Mouse (Mus musculus): ENCODE data around the gene Srrm2. TPM values are rescaled to one million over a fixed set of nuclear protein-coding genes. Genes with fewer than 3 reads are reported as not detected.

The Srrm2 gene
- total and polyA plus RNA-seq, 3 experiments, result 26.7 to 383 (median 90.4) TPM

- Histone ChIP-seq H3K79me2 (replicated peaks; ENCODE audit: control insufficient read depth, extremely low read depth, insufficient read depth, poor library complexity, severe bottlenecking) (peaks cover 51% of the 10 kb centered on the region), H3K4me2 (ENCODE audit: insufficient read depth, low read depth, poor library complexity, severe bottlenecking) (no peak overlapping the region), H3K4me3 (replicated peaks in 1 of 3; ENCODE audit: low read depth in 2 of 3, low read length in 2 of 3, poor library complexity in 1 of 3) (peak overlapping the region; percentile 84 to 95 (median 85)), H3K4me1 (ENCODE audit: control insufficient read depth in 1 of 2, insufficient read depth in 2 of 2) (peaks cover 0 to 20% of the 10 kb centered on the region in 2 experiments; a peak in 2 of 4 replicates), H3K36me3 (replicated peaks in 1 of 2; ENCODE audit: control insufficient read depth in 1 of 2, insufficient read depth in 1 of 2, low read length in 1 of 2) (peaks cover 9 to 22% of the 10 kb centered on the region in 2 experiments), H3K9me3 (replicated peaks; ENCODE audit: low read length) (no peaks in the 10 kb centered on the region), H3K27me3 (replicated peaks) (no peaks in the 10 kb centered on the region), H3K27ac (ENCODE audit: insufficient read depth, low read depth) (peak overlapping the region; percentile 94), H3K9ac (ENCODE audit: insufficient read depth, low read depth) (peak overlapping the region; percentile 88)
- in situ Hi-C loops (cut with MboI; ENCODE audit: low pct_ligation_motif_present, low pct_unique_long_range_greater_than_20kb, low sequenced_read_pairs) (no loop called here), dilution Hi-C loops (cut with MboI; ENCODE audit: extremely low pct_ligation_motif_present, extremely low pct_unique_long_range_greater_than_20kb, low sequenced_read_pairs) (no loop called here)
- DNase-seq (ENCODE audit: extremely low read depth), result peak; percentile 84
- TF ChIP-seq NELFE (IDR thresholded peaks at IDR 0.05; ENCODE audit: low read depth, low read length) (no peak), SIN3A (IDR thresholded peaks at IDR 0.05; ENCODE audit: low read length) (no peak), HCFC1 (IDR thresholded peaks at IDR 0.05; ENCODE audit: low read depth, low read length) (no peak), BHLHE40 (IDR thresholded peaks at IDR 0.05; ENCODE audit: low read depth, low read length) (peak; percentile 41; the same call in 1 of the 2 replicates), SMC3 (IDR thresholded peaks at IDR 0.05; ENCODE audit: low read depth, low read length) (no peak), NRF1 (IDR thresholded peaks at IDR 0.05; ENCODE audit: low read depth, low read length) (peak; percentile 55; the same call in 1 of the 2 replicates), POLR2A (IDR thresholded peaks at IDR 0.05; ENCODE audit: low read depth, low read length) (0 out of 2 replicates have a peak, but pooled peaks have one; percentile 6), MAX (IDR thresholded peaks at IDR 0.05; ENCODE audit: low read length) (no peak), TCF12 (IDR thresholded peaks at IDR 0.05; ENCODE audit: low read depth, low read length) (peak; percentile 8; the same call in 1 of the 2 replicates), GABPA (IDR thresholded peaks at IDR 0.05; ENCODE audit: insufficient replicate concordance, low read depth, low read length) (no peak), POLR2AphosphoS2 (IDR thresholded peaks at IDR 0.05; ENCODE audit: low read depth, low read length) (no peak), PAX5 (IDR thresholded peaks at IDR 0.05; ENCODE audit: low read length) (no peak), CHD2 (IDR thresholded peaks at IDR 0.05; ENCODE audit: low read length) (peak; percentile 94), ZNF384 (IDR thresholded peaks at IDR 0.05; ENCODE audit: low read depth, low read length) (no peak), KAT2A (IDR thresholded peaks at IDR 0.05; ENCODE audit: insufficient replicate concordance, low read length) (no peak), TBP (conservative IDR thresholded peaks at IDR 0.05; ENCODE audit: low read depth, low read length) (no peak), MEF2A (IDR thresholded peaks at IDR 0.05; ENCODE audit: borderline replicate concordance, low read depth, low read length) (peak; percentile 56; the same call in 1 of the 2 replicates), ZKSCAN1 (IDR thresholded peaks at IDR 0.05; ENCODE audit: borderline replicate concordance, low read depth, low read length) (no peak)
These were observed 13.2 kb downstream of the Srrm2 start for GRCm38 (mm10) chr17:23803366-23804041.

GRCm38 (mm10) chr17:23804426-23805085 is 14.2 kb downstream of the Srrm2 start:
- Histone ChIP-seq H3K9ac (ENCODE audit: insufficient read depth, low read depth) (peak overlapping the region; percentile 88), H3K79me2 (replicated peaks; ENCODE audit: control insufficient read depth, extremely low read depth, insufficient read depth, poor library complexity, severe bottlenecking) (peaks cover 62% of the 10 kb centered on the region), H3K4me2 (ENCODE audit: insufficient read depth, low read depth, poor library complexity, severe bottlenecking) (peak overlapping the region; percentile 87), H3K4me1 (ENCODE audit: control insufficient read depth in 1 of 2, insufficient read depth in 2 of 2) (peaks cover 0 to 20% of the 10 kb centered on the region in 2 experiments; a peak in 2 of 4 replicates), H3K27ac (ENCODE audit: insufficient read depth, low read depth) (peak overlapping the region; percentile 94; the same call in 1 of the 2 replicates), H3K27me3 (replicated peaks) (no peaks in the 10 kb centered on the region), H3K4me3 (replicated peaks in 1 of 3; ENCODE audit: low read depth in 2 of 3, low read length in 2 of 3, poor library complexity in 1 of 3) (peak overlapping the region; percentile 84 to 95 (median 85)), H3K36me3 (replicated peaks in 1 of 2; ENCODE audit: control insufficient read depth in 1 of 2, insufficient read depth in 1 of 2, low read length in 1 of 2) (peaks cover 19 to 32% of the 10 kb centered on the region in 2 experiments), H3K9me3 (replicated peaks; ENCODE audit: low read length) (no peaks in the 10 kb centered on the region)
- dilution Hi-C loops (cut with MboI; ENCODE audit: extremely low pct_ligation_motif_present, extremely low pct_unique_long_range_greater_than_20kb, low sequenced_read_pairs) (no loop called here), in situ Hi-C loops (cut with MboI; ENCODE audit: low pct_ligation_motif_present, low pct_unique_long_range_greater_than_20kb, low sequenced_read_pairs) (loop anchor here (5.0 kb wide), 1 partner anchor 32 kb away; the partner anchor contains the start of gene Flywch1)
- TF ChIP-seq SIN3A (IDR thresholded peaks at IDR 0.05; ENCODE audit: low read length), result peak; percentile 62; the same call in 1 of the 2 replicates
- TF ChIP-seq SMC3 (IDR thresholded peaks at IDR 0.05; ENCODE audit: low read depth, low read length), result no peak
- peak; percentile 78 for TF ChIP-seq MXI1 (IDR thresholded peaks at IDR 0.05; ENCODE audit: low read depth, low read length)
- peak; percentile 68 for TF ChIP-seq ELF1 (IDR thresholded peaks at IDR 0.05; ENCODE audit: low read depth, low read length)
- no peak for TF ChIP-seq KAT2A (IDR thresholded peaks at IDR 0.05; ENCODE audit: insufficient replicate concordance, low read length)
- 0 out of 2 replicates have a peak, but pooled peaks have one; percentile 26 for TF ChIP-seq MAFK (IDR thresholded peaks at IDR 0.05; ENCODE audit: insufficient replicate concordance, low read length)
- TF ChIP-seq POLR2AphosphoS2 (IDR thresholded peaks at IDR 0.05; ENCODE audit: low read depth, low read length), result 0 out of 2 replicates have a peak, but pooled peaks have one; percentile 15
- TF ChIP-seq CHD1 (IDR thresholded peaks at IDR 0.05; ENCODE audit: low read depth, low read length), result no peak
- DNase-seq (ENCODE audit: extremely low read depth), result peak; percentile 45

Data from CH12.LX (cell line).